Mouse (Mus musculus) CD4-positive, CD25-positive, alpha-beta regulatory T cell, adult 2 months (primary cell): Measurements from ENCODE around the gene Gm6169.
"Not testable (repeated sequence)": the region's sequence is repeated elsewhere in the genome, so short reads cannot be mapped to it uniquely, and the experiment has no call there.

Experiments used
- DNase-seq: peaks from one replicate; pipeline ENCODE4 v3.0.0-alpha.2; 2012; ENCODE audit warnings: low read depth, low spot score

Gm6169 gene

DNA sequence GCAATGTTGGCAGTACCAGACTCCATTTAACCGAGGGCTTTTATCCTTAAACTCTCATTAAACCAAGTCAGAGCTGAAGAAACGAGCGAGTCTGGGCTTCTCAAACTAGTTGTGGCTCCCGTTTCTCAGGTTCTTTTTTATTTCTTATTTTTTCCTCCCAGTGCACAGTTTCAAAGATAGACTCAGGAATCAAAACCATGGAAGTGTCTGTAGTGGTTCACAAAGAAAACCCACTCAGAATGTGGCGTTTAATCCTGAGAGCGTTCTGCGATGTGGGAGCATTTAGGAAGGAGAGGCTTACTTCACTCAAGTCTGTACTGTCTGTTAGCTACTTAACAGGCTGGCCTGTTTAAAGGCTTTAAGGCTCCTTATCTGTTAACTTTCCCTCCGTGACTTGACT lies 30.9 kb downstream of the Gm6169 start:
- DNase-seq, result no peak

DNA sequence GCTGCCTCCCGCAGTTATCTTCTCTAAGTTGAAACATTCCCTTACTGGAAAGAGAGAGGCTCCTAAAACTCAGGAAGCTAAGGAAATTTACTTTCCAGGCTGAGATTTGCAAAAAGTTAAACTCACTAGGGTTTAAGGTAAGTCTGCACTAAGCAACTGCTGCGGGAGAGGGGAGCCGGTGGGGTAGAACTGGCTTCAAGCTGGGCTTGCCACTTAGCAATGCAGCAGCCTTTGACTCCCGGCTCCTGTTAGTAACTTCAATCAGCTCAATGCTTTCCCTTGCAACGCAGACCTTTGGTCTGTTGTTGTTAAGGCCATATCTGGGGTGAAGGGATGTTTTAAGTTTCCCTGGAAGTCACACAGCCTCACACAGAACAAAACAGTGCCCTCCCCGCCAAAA lies 31.3 kb downstream of the Gm6169 start:
- DNase-seq, result no peak

DNA sequence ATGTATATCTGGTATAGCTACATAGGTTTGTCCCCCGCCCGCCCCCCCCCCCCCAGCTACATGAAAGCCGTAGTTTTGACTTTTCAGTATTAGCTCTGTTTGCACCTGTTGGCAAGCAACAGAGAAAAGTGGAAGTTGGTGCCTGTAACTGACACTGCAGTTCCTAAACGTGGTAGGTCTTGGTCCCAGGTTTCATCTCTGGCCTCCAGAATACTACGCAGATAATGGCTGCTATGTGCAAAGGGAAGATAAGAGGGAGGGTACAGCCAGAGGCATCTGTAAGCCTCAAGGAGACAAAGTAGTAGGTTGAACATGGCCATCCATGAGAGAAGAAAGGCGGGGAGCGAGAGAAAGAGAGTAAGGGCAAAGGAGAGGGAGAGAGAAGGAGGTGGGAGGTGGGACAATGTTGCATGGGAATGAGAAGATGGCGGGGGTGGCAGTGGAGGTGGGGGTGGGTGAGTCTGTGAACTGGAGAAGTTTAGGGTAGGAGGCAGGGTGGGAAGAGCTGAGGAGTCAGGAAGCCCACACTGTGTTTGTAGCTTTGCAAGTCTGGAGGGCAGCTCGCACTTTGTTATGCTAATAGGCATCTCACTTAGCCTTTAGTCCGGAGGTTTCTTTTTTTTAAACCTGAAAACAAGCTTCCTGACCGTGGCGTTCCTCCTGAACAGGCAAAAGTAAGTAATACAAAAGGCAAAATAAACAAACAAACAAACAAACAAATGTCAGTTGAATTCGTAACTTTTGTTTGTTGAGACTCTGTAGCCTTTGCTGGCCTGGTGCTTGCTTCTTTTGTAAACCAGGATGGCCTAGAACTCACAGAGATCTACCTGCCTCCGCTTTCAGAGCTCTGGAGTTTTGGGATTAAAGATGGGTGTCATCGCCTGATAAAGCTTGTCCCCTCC lies 32.1 kb downstream of the Gm6169 start, which contains the start of gene Fam169a:
Gene Fam169a, plus strand, starts transcription at position 638 of the 902 bp plus-strand sequence.
- no peak for DNase-seq

DNA sequence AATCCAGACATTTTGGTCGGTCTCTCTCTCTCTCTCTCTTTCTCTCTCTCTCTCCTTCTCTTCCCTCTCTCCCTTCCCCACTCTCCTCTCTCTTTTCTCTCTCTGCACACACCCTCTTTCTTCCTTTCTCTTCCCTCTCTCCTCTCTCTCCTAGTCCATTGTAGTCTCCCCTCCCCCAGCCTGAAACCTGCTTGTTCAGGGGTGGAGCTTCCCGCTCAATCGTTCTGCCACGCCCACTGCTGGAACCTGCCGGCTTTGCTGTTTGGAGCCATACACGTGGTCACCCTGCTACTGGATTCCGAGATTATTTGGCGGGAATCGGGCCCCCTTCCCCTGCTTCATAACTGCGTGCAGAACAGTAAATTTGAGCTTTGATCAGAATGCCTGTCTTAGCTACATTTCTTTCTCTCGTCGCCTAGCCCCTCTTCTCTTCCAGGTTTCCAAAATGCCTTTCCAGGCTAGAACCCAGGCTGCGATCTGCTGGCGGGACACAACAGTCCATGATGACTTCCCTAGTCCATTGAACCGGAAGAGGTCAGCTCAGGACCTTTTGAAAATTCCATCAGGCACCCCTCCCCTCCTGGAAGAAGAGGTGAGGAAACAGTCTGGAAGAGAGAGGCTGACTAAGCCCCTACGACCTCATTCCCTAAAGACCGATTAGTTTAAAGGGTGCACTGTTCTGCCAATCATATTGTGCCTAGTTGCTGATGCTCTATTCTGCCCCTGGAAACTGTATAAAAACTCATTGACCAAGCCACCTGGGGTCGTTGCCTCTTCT lies 34.0 kb downstream of the Gm6169 start:
- DNase-seq, result not testable (repeated sequence)

DNA sequence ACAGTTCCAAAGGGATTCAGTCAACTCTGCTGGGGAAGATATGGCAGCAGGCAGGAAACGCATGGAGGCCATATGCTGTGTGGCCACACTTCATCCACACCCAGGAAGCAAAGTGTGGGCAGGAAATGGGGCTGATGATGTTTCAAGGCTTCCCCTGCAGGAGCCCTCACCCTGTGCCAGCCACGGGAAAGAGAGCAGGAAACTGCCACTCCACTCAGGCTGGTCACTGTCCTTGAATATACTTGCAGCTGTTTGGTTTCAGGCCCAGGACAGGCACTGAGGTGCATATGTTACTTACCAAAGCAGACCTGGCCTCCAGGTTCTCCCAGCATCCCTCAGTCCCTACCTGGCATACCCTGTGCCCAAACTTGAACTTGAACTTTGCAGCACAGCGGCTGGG lies 34.6 kb downstream of the Gm6169 start:
- no peak for DNase-seq

DNA sequence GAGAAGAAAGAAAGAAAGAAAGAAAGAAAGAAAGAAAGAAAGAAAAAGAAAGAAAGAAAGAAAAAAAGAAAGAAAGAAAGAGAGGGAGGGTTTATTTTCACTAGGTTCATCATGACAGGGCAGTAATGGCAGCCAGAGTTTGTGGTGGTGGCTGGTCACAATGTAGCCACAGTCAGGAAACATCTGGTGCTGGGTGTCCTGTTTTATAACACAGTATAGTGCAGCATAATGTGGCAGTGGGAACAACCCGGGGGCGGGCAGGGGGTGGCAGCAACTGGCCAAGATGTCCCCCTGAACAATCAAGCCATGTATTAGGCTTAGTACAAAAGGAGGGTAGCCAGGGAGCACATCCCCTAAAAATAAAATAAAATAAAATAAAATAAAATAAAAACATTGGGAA lies 35.6 kb downstream of the Gm6169 start:
- no peak for DNase-seq

DNA sequence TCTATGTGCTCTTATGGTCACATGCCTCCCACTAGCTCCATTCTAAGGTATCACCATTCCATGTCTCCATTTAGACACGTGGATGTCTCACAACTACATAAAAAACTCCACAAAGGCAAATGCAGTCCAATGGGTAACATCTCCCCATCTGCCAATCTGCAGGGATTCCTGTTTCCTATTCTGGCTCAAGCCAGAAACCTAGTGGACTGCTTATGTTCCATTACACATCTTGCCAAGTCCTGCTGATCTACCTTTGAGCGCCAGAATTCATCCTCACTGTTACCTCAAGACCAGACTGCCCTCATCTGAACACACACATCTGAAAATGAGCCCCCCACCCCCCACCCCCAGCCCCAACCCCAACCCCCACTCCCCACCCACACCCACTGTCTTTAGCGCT lies 36.9 kb downstream of the Gm6169 start:
- no peak for DNase-seq

DNA sequence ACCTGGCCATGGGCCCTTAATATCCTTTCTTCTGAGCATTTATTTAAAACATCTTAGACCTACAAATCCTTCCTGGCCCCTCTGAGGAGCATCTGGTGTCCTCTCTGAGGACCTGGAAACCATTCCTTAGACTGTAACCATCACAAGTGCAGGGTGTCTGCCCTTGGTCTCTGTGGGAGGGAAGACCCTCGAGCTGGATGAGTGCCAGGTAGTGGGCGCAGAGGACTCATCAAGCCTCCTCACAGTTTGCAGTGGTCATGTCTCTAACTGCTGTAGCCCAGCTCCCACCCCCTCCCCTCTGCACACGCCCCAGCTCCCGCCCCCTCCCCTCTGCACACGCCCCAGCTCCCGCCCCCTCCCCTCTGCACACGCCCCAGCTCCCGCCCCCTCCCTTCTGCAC lies 38.7 kb downstream of the Gm6169 start:
- no peak for DNase-seq

DNA sequence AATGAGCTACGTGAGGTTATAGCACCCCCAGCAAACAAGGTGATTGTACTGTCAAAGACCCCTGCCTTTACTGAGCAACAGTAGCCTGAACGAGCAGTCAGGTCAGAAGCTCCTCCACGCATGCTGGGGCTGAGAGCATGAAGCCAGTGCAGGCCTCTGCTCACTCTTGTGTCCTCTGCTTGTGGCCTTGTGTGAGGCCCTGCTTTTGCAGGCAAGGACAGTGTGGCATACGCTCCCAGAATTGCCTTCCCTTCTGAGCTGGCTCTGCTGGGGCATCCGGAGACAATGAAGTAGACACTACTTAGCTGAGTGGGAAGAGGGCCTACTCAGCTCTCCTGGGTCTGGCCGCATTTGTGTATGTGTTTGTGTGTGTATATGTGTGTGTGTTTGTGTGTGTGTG lies 39.3 kb downstream of the Gm6169 start:
- no peak for DNase-seq

DNA sequence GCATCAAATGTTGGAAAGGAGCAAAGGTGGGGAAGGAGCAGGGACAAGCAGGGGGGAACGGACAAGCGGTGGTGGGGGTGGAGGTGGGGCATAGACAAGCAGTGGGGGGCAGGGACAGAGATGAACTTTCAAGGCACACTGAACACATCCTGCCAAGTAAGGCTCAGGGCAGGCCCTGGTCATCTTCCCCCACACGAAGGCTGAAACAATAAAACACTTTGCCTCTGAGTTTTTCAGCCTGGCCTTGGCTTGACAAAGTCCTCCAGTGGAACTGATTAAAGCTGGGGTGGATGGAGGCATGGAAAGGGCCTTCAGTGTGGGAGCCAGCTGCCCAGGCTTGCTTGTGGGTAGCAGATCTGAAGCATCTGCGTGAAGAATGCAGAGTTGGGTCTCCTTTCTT lies 41.2 kb downstream of the Gm6169 start:
- DNase-seq, result no peak

DNA sequence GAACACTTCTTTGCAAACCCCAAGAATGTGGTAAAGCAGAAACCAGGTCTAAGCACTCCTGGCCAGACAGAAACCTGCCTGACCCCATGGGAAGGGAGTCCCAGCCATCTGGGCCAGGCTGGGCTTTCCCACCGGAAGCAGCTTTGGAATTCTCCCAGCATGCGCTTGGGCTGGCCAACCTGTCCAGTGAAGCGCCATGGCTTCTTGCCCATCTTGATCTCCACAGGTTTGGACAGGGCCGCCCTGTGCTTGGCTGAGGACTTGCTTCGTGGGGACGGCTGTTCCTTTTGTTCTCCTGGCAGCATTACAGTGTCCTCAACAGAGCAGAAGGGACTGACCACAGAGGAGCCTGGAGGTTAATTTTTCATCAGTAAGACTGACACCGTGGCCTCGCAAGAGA lies 45.2 kb downstream of the Gm6169 start:
- no peak for DNase-seq

DNA sequence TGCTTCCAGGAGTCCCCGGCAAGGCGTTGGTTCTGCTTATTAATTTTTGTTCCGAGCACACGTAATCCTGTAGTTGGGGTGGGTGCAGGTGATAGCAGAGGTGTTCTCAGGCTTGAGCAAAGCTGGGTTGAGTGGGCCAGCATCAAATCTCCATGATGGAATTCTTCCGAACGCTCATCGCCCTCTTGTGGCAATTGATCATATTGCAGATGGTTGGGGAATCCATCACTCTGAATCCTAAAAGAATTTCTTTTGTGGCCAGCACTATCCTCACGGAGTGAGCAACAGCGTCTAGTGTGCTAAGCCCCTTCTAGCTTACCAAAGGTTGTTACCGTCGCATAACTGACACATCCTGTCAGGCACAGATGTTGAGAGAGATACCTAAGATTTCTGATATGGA lies 46.4 kb downstream of the Gm6169 start:
- peak; percentile 57 for DNase-seq

DNA sequence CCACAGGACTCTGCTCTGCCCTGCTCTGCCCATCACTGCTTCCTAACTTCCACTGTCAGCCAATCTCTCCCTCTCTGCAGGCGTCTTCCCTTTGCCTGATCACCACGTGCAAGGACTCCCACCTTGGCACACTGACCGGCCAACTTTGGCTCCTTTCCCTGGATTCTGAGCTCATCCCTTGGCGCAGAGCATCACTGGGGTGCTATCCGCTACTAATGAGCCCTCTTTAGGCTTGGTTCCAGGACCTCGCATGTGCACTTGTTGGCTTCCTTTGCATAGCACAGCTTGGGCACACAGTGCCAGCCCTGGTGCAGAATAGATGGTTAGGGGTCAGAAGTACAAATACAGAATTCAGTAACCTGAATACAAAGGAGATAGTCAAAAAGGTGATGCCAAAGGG lies 47.9 kb downstream of the Gm6169 start:
- DNase-seq, result no peak
